Mouse (Mus musculus) gastrocnemius, adult 8-10 months (tissue): ENCODE results near the gene Usp36. TPM values are rescaled to one million over a fixed set of nuclear protein-coding genes. Genes with fewer than 3 reads are reported as not detected.
A peak's percentile ranks its signal among the peaks of the same experiment; 100 is the strongest.

ENCODE experiments used
- DNase-seq, 2 experiments: peaks; one replicate each; pipeline ENCODE4 v3.0.0; 2022; ENCODE audit warnings: low spot score in 2 of 2
- total RNA-seq, 4 experiments: library from RNA; stranded (reverse); gene quantifications; 2 replicates each; pipeline ENCODE4 v1.2.4; 2022

Usp36 gene
- total RNA-seq, 4 experiments from 2014 or later = 13.1 to 16.7 (median 14.8) TPM

DNA sequence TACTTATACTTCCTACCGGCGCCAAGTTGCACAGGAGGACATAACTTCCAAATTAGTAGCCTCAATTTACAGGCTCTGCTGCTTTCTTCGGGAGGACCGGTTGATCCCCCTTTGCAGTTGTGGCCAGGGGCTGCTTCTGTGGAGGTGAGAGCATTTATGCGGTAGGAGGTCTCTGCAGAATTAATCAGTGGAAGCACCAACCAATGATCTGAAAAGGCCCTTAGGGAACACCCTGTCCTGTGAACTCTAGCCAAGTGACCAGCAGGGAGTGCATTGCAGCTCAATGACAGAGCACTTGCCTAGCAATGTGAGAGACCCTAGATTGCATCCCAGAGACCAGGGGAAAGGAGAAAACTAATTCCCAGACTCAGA, 41.0 kb downstream of the Usp36 start:
- DNase-seq = no peak

DNA sequence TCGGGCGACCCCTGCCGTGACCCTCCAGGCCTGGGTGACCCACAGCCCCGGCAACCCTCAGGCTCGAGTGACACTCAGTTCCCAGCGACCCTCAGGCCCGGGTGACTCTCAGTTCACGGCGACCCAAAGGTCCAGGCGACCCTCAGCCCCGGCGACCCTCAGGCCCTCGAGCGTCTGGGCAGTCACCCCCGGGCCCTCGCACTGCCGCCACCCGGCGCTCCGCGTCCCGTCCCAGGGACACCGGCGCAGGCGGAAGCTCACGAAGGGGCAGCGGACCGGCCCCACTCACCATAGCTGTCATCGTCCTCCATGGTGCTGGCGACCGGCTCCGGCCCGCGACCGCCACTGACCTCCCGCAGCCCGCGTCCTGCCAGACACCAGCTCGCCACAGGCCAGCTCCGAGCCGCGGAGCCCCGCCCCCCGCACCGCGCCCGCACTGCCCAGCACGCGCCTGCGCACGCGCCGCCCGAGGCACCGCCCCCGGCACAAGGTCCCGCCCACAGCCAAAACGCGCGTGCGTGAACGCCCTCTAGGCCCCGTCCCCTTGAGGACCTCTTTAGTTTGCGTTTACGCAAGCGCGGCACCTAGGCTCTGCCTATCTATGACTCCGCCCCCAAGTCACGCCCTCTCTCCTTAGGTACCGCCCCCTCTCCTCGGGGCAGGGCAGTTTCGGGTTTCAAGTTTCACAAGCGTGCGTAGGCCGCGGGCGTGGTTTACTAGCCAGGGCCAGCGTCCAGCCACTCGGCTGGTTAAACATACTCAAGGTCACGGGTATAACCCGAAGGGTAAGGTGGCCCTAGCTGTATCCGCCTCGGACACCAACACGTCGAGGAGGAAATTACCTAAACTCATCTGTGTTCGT, 41.7 kb downstream of the Usp36 start, which contains the start of gene Cyth1:
TSS of gene Cyth1 (minus strand) at position 443 of the 862 bp plus-strand sequence.
- DNase-seq = peak; percentile 100

DNA sequence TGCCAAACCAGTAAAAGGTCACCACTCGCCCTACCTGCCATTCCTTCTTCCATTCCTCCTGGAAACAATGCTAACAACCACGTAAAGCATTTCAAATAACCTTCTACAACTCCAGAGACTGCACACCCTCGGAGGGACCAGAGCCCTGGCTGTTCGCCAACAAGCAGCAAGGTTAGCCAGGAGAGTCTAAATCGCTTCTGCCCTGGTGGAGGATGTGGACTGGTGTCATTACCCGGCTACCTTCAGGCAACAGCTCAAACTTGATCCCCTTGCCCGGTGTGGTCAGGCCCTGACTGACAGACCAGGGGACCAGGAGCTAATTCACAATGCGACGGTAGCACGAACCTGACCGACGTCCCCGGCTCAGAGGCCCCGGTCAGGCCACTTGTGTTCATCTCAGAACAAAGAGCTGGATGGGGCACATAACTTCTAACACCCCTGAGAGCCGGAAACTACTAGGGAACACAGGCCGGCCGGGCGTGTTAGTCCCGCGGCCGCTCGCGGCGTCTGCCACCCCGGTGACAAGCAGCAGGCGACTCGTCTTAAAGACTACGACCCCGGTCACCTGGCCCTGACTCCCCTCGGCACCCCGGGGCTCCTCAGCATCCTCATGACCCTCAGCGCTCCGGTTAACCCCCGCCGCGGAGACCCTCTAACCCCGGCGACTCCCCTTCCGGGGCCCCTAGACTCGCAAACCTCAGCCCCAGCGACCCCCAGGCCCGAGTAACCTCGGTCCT, 42.5 kb downstream of the Usp36 start:
- peak; percentile 59 to 68 for DNase-seq

DNA sequence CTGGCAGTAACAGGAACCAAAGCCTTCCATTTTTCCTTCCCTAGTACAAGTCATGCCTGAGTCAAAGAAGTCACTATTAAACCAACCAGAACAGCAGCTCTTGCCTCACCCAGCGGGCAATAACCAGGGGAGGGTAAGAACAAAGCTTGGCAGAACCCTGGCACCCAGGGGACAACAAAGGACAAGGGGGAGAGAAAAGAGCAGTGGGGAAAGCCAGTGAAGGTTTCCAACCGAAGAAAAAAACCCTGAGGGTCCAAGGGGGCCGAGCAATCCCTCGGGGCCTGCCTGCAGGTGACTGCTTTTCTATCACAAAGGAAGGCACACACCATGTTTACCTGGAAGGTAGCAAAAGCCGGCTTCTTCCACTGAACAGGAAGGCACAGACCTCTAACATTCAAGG, 43.3 kb downstream of the Usp36 start:
- no peak for DNase-seq

DNA sequence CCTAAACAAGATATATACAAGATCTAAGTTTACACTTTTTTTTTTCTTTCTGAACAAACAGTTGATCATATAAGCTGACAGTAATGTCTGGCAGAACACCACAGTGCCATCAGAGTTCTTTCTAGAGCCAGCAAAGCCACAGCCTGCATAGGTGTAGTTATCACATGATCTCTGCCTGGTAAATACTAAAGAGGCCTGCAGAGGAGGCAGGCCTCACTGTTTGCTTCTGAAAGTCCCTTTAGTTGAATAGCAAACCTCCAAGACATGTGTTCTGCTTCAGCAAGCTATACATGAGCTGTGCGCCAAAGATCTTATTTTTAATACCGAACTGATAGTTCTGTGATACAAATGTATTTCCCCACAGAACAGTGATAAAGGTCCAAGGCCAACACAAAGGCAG, 44.9 kb downstream of the Usp36 start:
- no peak for DNase-seq

DNA sequence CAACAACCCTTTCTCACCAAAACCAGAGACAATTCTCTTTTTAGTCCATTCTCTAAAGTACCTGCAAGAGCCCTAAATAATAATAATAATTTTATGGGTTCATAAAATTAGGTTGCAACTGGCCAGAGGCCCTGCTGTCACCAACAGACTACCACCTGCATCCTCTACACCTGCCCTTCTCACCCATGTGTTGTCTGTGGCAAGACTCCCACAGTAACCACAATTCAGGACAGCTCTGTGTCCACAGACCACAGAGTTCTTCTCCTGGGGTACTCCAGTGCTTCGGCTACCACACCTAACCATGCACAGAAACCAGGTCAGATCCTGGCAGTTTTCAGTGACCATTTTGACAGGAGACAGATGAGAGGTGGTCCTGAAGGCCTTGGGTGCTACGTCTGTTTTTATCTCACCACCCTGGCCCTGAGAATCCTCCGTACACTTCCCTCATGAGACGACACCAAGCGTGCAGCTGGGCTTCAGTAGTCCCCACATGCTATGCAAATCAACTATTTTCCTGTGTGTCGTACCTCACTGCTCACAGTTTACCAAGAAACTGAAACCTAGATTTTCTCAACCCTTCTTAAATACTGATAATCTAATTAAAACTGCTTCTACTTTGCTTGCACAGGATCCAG, 46.3 kb downstream of the Usp36 start:
- no peak for DNase-seq

DNA sequence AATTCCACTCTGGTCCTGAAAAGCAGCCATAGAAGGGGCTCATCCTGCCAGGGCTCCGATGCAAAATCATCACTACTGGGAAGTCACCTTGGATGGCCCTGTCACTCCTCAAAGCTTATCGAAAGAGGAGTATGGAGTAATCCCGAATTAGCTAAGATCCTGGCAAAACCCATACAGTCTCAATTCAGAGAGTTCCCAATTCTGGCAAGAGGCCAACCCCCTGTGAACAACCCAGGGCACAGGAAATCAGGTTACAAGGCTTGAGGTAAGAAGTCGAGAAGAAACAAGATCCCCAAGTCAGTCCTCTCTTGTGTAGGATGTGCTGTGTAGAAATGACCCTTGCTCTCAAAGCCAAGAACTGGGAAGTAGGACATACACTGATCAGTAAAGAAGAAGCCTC, 47.5 kb downstream of the Usp36 start:
- no peak for DNase-seq

DNA sequence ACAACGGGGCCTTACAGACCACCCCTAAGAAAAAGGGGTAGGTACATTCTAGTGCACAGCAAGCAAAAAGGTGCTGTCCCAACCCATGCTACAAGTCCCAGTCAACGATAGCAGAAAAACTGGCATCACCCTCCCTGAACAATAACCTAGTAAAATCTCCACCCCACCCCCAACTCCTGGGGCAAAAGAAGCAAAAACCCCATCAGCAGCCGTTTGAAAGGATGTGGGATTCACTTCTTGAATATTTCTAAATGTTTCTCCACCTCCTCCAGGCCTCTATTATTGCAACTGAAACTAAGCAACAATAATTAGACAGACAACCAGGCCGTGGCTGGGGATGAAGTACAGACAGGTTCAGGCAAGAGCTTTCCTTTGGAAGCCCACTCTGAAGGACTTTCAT, 49.7 kb downstream of the Usp36 start:
- no peak for DNase-seq

DNA sequence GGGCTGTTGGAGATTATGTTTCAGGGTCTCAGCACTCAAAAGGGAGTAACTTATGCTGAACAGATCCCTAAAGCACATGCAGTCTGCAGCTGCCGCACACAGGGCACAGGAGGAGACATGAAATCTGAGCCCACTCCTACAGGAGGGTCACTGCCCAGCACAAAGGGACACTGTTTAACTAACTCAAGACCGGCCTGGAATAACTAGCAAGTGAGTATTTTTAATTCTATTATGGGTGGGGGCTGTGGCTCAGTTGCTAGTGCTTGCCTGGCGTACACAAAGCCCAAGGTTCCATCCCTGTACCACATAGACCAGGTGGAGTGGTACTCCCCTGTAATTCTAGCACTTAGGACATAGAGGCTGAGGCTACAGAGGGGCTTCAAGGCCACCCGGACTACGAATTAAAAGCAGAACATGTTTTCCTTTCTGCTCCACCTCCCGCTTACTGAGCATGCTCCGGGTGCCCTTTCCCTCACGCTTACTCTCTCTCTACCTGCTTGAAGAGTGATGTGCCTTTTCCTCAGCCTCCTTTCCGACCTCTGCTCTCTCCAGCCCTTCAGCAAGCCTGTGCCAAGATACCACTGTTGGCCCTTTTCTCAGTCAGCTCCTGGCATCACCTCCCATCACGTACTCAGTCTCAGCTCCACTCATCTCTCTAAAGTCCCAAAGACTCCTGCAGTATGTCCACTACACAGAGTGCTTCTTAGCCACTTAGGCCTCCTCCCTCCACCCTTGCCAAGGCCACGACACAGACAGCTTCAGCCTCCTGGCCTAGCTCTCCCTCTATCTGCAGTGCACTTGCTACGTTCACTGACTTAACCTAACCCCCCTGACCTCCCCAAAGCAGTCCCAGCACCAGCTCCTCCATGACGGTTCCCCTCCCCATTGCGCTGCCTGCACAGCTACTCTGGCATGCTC, 50.5 kb downstream of the Usp36 start:
- no peak for DNase-seq

DNA sequence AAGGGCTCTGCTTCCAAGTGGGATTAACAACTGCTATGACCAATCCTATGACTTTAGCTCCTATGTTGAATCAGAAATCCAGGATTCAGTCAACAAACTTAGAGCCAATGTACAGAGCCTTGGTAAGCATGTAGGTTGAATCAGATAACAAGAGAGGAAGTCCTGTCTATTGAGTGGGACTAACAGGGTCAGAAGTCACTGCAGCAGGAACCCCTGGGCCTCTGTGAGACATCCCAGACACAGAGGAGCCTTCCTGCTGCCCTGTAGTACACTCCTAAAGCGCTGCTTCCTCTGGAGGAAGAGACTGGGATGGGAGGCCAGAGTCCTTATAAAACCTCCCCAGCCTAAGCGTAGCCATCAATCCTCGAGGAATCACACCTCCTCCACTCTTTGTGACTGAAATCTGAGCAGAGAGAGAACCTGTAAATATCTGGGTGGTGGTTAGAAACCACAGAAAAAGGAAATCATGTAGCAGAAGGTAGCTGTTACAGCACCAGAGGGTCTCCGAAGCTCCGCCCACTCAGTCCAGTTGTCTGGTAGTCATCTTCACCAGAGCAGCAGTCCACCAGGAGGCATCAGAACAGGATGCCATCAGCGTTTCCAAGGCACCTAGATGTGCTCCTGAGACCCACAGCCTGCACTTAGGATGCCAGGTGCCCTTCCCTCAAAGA, 53.4 kb downstream of the Usp36 start:
- DNase-seq = no peak

DNA sequence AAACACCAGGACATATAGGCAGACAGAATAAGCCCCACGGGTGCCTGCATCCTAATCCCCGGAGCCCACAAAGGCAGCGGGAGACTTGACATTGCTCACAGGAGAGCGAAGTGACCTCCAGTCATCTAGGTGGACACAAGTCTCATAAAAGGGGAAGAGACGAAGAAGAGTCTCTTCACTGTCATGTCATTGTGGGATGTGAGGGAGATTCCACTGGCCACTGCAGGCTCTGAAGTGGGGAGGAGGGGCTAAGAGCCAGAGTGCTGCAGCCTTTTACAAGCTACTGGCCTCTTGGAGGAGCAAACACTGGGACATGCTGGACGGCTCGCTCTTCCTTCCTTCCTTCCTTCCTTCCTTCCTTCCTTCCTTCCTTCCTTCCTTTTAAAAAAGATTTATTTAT, 55.1 kb downstream of the Usp36 start:
- no peak for DNase-seq

DNA sequence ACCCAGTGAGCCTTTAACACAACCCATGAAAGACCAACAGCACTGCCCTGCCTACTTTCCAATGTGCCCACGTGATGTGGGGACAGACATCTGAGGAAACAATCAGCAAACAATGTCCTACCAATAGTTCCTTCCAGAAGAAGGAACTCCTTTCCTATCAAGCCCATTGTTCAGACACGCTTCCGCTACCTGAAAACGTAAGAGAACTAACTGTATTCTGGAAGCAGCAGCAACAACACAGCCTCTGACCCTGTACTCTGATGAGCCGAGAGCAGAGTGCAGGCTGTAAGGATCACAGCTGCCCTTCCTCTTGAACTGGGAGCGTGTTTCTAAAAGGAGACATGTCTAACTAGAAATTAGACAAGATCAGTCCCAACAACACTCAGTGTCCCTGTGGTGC, 55.5 kb downstream of the Usp36 start:
- DNase-seq = no peak

DNA sequence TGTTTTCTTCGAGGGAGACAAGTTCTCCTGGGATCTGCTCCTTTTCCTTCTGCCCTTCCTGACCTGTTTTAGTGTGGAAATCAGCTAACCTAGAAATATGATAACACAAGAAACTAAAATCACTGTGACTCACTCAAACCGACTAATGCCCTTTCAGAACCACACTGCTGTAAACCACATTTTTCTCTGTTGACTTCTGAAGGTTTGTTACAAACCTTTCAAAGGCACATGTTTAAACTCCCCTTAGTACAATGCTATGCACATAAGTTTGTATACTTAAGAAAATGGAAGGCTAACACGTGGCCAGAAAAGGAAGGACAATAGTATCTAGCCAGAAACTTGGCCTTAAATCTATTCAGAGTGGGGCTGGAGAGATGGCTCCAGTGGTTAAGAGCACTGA, 56.1 kb downstream of the Usp36 start:
- DNase-seq = no peak

DNA sequence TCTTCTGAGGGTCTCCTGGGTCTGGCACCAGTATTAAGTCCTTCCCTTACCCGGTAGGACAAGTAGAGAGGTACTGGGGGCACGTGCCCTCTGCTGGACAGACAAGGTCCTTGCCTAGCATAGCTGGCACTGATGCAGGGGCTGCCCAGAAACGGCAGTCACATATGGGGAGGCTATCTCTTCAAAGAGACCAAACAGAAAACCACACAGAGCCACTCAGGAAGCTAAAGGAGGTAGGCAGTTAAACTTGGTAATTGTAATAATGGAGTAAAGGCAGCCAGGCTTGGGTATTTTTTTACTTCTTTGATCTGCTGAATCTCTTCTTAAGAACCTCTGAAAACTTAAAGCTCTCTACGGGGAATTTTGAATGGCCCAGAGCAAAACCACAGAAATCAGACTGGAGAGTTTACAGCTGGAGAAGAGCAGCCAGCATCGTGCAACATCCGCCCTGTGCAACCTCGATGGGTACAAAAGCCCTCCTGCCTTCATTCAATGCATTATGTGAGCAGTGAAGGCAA, 57.7 kb downstream of the Usp36 start:
- no peak for DNase-seq

DNA sequence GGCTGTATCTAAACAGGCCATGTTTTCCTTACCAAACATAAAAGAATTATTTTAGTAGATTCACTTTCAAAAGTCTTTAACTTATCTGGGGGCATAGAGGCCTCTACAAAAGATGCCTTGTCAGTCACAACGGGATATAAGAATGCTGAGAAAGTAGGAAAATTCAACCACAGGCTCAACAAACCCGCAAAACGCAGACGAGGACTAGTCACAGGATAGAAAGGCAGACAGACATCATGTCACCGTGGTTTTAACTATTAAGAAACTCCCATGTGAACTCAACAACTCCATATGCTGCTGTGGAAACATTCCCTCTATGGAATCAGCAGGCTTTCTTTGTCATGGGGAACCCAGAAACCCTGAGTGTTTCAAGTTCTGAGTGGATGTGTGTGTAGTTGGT, 60.1 kb downstream of the Usp36 start:
- no peak for DNase-seq

DNA sequence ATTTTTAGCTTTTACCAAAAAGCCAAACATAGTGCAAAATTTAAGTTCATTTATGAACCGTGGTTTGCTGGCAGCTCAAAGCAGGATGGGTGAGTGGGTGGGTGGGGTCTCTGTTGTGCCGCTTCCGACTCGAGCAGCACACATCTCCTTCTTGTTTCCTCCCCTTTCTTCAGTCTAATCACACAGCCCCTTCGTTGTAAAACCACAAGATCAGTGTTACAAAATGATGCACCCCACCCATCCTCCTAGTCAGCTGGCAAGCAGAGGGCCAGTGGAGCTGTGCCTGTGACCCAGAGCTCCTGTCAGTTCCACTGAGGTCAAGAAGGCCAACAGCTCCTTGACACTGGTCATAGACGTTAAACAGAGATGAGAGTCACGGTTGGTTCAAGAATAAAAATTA, 62.4 kb downstream of the Usp36 start:
- no peak for DNase-seq

DNA sequence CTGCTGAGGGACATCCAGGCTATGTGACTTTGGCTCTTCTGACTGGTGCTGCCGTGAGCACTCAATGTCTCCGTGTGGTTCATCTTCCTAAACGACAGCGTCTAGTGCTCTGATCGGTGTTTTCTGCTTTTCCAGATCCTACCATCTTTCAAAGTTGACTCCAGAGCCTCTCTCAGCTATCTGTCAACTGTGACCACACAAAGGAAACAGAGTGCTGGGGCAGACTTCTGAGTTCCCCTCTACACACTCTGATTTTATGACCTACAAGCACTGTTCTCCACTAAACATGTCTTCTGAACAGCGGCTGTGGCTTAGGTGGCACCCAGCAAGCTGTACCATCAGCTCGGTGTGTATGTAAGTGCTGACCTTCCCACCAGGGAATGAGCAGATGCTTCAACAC, 63.2 kb downstream of the Usp36 start:
- no peak for DNase-seq

DNA sequence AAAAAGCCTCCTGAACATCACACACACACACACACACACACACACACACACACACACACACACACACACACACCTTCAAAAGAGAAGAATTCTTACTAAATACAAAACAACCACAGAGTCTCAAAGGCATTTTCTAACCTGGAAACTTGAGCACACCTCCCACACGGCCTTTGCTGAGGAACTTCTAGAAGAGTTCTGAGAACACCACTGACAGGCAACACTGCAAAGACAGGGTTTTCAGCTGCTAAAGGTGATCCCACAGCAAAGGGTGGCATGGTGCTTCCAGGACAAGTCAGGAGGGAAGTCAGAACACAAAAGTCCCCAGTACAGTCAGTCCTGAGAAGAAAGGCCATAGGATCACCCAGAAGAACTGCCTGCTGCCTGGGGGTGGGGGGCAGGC, 64.2 kb downstream of the Usp36 start:
- no peak for DNase-seq

DNA sequence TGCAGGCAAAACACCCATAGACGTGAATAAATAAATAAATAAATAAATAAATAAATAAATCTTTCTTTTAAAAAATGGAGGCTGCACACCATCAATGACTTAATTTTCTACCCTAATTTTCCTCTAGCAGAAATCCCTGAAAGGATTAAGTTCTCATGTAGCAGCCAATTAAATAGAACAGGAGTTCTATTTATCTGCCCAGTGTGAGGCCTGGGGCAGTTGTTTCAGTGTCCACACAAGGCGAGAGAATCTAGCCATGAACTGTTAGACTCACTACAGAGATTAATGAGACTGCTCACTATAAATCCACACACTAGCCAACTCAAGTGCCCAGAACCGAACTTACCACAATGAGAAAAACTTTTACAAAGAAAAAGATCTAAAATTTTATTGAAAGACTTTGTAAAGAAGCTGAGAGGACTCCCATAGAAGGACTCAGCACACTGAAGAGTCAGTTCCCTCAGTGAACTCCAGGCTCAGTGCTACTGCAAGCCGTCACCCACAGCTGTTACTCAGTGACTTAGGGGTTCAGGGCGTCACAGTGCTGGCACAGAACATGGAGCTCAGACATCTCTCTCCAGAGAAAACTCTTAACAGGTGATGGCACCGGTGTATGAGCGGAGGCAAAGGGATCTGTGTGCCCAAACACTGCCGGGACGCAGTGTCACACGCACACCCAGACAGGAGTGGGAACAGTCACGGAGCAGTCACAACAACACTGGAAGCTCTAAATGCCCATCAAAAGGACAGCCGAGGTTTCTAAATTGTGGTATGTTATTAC, 64.8 kb downstream of the Usp36 start:
- DNase-seq = no peak
